Mouse (Mus musculus) kidney, postnatal 14 days (tissue): Measurements from ENCODE around the gene Rnase4.

Experiments used
- DNase-seq: peaks from one replicate; pipeline ENCODE4 v3.0.0; 2022; ENCODE audit warnings: mixed read lengths

Gene Rnase4

DNA sequence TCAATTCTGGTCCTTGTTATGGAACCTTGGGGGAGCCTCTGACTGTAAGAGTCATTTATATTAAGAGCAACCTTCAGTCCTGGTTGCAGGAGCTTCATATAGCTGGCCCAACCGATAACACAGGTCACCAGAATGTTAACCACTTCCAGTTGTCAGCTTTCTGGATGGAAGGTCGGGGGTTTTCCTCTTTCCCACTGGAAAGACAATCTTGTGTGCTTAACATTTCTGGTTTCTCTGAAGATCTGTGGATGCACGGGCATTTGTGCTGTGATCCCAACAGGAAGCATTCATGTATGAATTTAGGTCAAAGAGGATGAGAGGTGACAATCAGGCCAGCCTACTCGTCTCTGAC, 38.7 kb downstream of the Rnase4 start:
- no peak for DNase-seq

- DNase-seq: no peak
These were observed 39.6 kb downstream of the Rnase4 start for GRCm38 (mm10) chr14:51130315-51130940.

DNA sequence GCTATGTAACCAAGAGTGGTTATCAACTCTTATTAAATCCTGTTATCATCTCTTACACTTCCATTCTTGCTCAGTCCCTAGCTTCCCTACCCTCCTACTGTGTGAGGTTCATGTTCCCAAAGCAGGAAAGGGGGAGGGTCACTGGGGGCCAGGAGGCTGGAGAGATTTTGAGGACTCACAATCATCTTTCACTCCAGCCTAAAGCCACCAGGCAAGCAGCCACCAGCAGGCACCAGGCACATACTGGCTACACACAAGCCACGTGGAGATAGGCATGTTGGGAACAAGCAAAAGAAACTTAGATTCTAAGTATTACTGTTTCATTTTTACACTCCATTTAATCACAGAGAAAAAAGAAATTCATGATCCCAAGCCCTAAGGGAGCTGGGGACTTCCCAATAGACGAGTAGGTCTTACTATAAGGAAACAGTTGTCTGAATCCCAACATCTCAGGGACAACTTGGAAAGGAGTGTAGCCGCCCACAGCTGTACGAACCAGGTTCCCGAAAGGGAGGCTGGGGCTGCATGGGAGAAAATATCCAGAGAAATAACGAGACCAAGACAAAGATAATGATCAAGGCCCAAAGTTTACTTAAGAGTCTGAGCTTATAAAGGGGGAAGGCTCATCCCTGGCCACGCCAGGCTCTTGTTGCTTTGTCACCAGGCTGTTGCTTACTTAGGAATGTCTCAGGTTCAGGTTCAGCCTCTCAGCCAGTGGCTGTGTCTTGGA, 40.4 kb downstream of the Rnase4 start:
- no peak for DNase-seq

GRCm38 (mm10) chr14:51132372-51132771, 41.5 kb downstream of the Rnase4 start:
- DNase-seq: no peak

DNA sequence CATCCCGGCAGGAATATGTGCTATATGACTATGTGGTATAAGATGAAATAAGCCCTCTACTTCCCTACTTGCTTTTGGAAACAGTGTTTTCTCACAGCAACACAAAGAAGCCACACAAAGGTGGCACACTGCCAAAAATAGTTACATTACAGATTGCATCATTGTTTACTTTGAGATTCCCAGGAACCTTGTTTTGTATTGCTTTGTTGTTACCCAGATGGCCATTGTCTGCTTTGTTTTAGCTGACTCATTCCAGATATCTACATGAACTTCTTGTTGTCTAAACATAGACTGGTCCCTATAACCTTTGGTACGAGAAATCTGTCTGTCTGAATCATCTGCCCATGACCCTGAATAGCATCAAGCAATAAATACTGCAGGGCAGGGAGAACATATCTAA, 49.5 kb downstream of the Rnase4 start:
- DNase-seq: no peak

DNA sequence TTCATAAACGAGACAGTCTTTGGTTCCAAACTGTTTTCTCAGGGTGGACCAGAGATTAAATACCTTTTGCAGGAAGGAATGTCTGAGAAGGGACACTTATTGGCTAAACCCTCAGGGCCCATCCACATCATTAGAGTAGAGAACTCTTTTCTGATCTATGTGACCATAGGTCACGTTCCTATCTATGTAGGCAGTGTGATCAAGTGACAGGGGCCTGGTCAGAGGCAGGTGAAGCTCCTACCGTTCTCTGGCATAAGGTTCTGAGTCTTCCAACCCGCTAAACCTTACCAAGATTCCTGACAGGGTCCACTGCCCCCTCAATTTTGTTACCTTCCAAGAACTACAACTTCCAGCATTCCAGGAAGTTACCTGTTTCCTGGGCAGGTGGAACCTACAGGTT, 51.2 kb downstream of the Rnase4 start:
- no peak for DNase-seq

DNA sequence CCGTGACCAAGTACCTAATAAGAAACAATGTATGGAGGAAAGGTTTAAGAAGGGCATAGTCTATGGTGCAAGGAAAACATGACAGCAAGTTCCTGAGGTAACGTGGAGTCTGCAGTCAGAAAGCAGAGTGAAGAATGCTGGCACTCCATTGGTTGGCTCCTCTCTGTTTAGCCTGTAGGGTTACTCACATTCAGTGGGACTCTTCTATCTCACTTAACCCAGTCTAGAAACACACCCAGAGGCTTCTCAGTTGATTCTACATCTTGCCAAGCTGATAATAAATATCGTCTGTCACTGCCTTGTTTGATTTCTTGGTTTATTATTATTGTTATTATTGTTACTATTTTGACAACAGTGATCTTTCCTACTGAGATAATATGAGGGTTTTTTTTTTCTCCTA, 51.7 kb downstream of the Rnase4 start:
- DNase-seq: no peak

GRCm38 (mm10) chr14:51143287-51143686, 52.4 kb downstream of the Rnase4 start:
- DNase-seq: no peak

DNA sequence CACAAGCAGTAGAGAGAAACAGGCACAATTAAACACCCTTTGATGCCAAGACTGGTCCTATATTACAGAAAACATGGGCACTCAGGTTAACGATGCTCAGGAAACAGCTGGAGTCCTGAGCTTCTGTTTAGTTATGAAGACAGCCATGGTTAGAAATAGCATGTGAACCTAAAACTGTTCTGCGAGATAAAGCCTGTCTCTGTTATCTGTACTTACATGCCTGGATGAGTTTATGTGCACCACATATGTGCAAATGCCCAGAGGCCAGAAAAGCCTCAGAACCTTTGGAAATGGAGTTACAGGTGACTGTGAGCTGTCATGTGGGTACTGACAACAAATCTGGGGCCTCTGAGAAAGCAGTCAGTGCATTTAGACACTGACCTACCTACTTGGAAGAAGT, 53.1 kb downstream of the Rnase4 start:
- no peak for DNase-seq

- no peak for DNase-seq
These were observed 53.6 kb downstream of the Rnase4 start for GRCm38 (mm10) chr14:51144451-51144850.

DNA sequence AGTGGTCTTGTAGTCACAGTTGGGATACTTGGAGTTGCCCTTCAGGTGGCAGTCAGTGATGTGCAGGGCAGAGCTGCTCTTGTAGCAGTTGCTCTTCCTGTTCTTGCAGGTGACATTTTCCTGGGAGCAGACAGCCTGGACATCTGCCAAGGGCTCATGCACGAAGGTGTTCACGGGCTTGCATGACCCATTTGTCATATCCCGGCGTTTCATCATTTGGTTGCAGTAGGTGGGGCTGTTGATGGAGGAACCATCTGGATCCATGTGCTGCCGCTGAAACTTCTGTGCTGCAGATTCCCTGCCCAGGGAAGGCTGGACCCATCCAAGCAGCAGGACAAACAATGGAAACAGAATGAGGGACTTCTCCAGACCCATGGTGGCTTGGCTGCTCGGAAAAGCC, 54.6 kb downstream of the Rnase4 start:
- no peak for DNase-seq

DNA sequence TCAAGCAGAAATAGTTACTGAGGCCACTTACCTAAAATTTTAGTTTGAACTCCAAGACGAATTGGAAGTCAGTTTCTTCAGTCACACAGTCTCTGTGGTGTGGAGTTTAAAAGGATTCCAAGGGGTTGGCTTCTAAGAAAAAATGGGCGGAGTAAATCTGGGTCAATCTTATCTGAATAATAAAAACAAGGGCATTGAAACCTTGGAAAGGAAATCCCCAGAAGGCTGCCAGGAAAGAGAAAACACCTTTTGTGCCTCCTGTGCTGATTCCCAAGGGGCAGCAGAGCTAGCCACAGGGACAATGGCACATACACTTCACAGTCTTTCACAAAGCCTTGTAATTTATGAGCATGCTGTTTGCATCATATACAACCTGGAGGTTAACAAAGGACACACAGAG, 55.8 kb downstream of the Rnase4 start, which contains the start of gene Rnase1:
Gene Rnase1 (minus strand): TSS at position 101 of the 400 bp plus-strand sequence.
- no peak for DNase-seq

DNA sequence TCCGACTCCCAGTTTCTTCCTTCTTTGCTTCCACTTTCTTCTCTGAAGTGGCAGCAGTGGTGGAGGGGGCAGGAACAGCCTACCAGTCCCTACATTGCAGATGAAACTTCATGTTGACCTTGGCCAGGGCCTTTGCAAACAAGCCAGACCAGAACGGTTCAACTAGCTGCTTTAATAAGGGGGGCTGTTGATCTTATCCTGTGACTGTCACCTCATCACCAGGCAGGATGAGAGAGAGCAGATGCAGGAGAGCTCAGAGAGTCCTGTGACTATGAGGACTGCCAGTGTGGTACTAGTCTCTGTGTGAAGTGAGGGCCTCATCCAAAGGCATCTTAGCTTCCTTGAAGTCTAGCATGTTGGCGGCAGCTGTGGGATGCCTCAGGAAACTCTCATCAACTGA, 57.1 kb downstream of the Rnase4 start:
- DNase-seq: no peak

GRCm38 (mm10) chr14:51149164-51149563, 58.3 kb downstream of the Rnase4 start:
- no peak for DNase-seq

DNA sequence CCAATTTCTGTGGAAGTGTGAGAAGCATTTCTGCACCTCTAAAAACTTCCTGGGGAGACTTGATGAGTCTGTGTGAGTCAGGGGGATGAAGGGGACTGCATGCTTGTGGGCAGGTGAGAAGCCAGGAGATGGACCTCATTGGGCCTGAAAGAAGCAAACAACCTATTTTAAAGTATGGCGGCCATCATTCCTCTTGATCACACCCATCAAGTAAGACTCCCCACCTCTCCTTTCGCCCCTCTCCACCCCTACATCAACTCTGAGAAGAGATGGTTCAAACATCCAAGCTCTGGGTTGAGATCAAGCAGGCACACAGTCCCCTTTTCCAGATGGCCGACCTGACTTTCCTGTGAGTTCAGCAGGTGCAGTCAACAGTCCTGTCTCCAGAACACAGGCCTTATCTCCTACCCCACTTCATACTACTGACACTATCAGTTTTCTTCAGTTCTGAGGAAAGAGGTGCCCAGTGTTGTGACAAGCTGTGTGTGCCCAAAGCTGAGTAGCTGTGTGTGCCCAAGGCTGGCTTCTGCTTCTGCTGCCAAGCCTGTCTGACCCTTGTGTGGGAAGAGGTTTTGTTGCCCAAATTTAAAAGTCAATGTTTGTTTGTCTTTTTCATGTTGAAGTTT, 59.4 kb downstream of the Rnase4 start:
- DNase-seq: no peak

- DNase-seq: no peak
These were observed 61.5 kb downstream of the Rnase4 start for GRCm38 (mm10) chr14:51152249-51152870.
